Mouse (Mus musculus) midbrain, embryonic 12.5 days (tissue): ENCODE measurements around the gene Cfap206. TPM values are rescaled to one million over a fixed set of nuclear protein-coding genes. Genes with fewer than 3 reads are reported as not detected.
A peak's percentile ranks its signal among the peaks of the same experiment; 100 is the strongest.
"Not testable (repeated sequence)": the region's sequence is repeated elsewhere in the genome, so short reads cannot be mapped to it uniquely, and the experiment has no call there.

Experiments used
- ATAC-seq: fragments of 200-750 bp; cut with Nextera tagmentation; 2 replicates; pipeline ENCODE4 v1.8.0; 2017; ENCODE audit warnings: low read depth, moderate TSS enrichment, moderate library complexity; ENCODE audit not compliant: low FRiP score
- H3K27ac ChIP-seq: fragments of 300-500 bp; sonication (generic); replicated peaks from 2 replicates; pipeline ENCODE4 v1.5.1; 2016; ENCODE audit warnings: mild to moderate bottlenecking
- H3K27me3 ChIP-seq: fragments of 300-500 bp; sonication (generic); 2 replicates; pipeline ENCODE4 v1.6.1; 2016; ENCODE audit warnings: mild to moderate bottlenecking
- H3K36me3 ChIP-seq: fragments of 300-500 bp; sonication (generic); 2 replicates; pipeline ENCODE4 v1.6.1; 2016
- H3K4me1 ChIP-seq: fragments of 300-500 bp; sonication (generic); 2 replicates; pipeline ENCODE4 v1.6.1; 2016
- H3K4me2 ChIP-seq: fragments of 300-500 bp; sonication (generic); replicated peaks from 2 replicates; pipeline ENCODE4 v1.6.1; 2016; ENCODE audit warnings: mild to moderate bottlenecking, moderate library complexity
- H3K4me3 ChIP-seq: fragments of 300-500 bp; sonication (generic); 2 replicates; pipeline ENCODE4 v1.5.1; 2016; ENCODE audit warnings: mild to moderate bottlenecking
- H3K9ac ChIP-seq: fragments of 300-500 bp; sonication (generic); replicated peaks from 2 replicates; pipeline ENCODE4 v1.6.1; 2016; ENCODE audit warnings: mild to moderate bottlenecking, moderate library complexity
- H3K9me3 ChIP-seq: fragments of 300-500 bp; sonication (generic); 2 replicates; pipeline ENCODE4 v1.6.1; 2016; ENCODE audit warnings: mild to moderate bottlenecking
- WGBS: fragments of 180-500 bp; shearing (Covaris S2); methylation state at CpG from one replicate; pipeline ENCODE4 v1.1.7; 2016; 5-methylcytosine and 5-hydroxymethylcytosine counted together
- polyA plus RNA-seq: library from polyadenylated mRNA; unstranded; fragments of >200 nt; fragmentation: Nextera tagmentation; extraction: Ambion mirVana; gene quantifications from 2 replicates; pipeline ENCODE4 v1.2.1, GENCODE M21; 2016

The Cfap206 gene
- 1.1 and 1.2 TPM in 2 replicates for polyA plus RNA-seq

DNA sequence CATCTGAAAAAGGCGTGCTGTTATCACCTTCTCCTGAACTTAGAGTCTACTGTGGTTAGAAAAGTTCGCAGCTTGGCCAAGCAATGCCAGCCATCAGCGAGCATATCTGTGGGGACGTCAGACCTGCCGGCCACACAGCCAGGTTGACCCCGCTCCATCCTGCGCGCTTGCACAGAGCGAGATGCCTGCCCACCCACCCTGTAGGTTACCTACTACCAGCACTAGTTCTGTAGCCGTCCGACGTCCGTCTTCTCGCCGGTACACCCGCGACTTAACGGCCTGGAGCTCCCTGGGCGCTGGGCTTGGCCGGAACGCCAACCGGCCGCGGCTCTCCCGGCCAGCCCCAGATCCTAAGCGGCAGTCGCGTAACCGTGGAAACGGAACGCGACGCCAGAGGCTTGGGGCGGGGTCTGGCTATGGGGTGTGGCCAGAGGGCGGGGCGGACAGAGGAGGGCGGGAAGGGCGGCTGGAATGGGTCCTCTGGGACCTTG lies at the start of gene Cfap206:
Cfap206 (minus strand) TSS at position 356 of the 491 bp plus-strand sequence.
- H3K36me3 ChIP-seq: no peaks in the 10 kb centered on the region
- H3K9ac ChIP-seq: peak within 1 kb of the TSS; percentile 53
- 0 out of 2 replicates have a peak, but pooled peaks cover 4% of the 10 kb centered on the region for H3K4me1 ChIP-seq
- no peaks in the 10 kb centered on the region for H3K9me3 ChIP-seq
- peak within 1 kb of the TSS; percentile 90 for H3K4me2 ChIP-seq
- under 1% methylated on average over 38 of the region's 38 CpGs for WGBS
- ATAC-seq: peak; percentile 98
- peak within 1 kb of the TSS; percentile 55 for H3K4me3 ChIP-seq
- peaks cover 6% of the 10 kb centered on the region for H3K27me3 ChIP-seq
- no peak within 1 kb of the TSS for H3K27ac ChIP-seq

- Histone ChIP-seq H3K4me2 (peak within 1 kb of the TSS; percentile 70), H3K27ac (peak within 1 kb of the TSS; percentile 84), H3K4me3 (peak within 1 kb of the TSS; percentile 69), H3K27me3 (no peaks in the 10 kb centered on the region), H3K9ac (peak within 1 kb of the TSS; percentile 78), H3K4me1 (peaks cover 6% of the 10 kb centered on the region), H3K36me3 (no peaks in the 10 kb centered on the region), H3K9me3 (no peaks in the 10 kb centered on the region)
- peak; percentile 95 for ATAC-seq
- 5% methylated on average over 40 of the region's 40 CpGs for WGBS
Observed at GRCm38 (mm10) chr4:34777677-34778527, 47.9 kb upstream of the Cfap206 start, which contains the start of gene Smim8. Gene Smim8 (minus strand): TSS chr4:34778423.

GRCm38 (mm10) chr4:34771652-34772371 lies 41.8 kb upstream of the Cfap206 start:
- ATAC-seq: peak; percentile 74
- no peak overlapping the region for H3K9ac ChIP-seq
- H3K27ac ChIP-seq: peak overlapping the region; percentile 56
- no peaks in the 10 kb centered on the region for H3K9me3 ChIP-seq
- 0 out of 2 replicates have a peak, but pooled peaks cover 4% of the 10 kb centered on the region for H3K36me3 ChIP-seq
- no peaks in the 10 kb centered on the region for H3K27me3 ChIP-seq
- 8% methylated on average over 8 of the region's 8 CpGs for WGBS
- H3K4me3 ChIP-seq: no peak overlapping the region
- H3K4me2 ChIP-seq: no peak overlapping the region
- H3K4me1 ChIP-seq: peaks cover 6% of the 10 kb centered on the region

- Histone ChIP-seq H3K4me3 (no peak within 1 kb of the TSS), H3K9me3 (no peaks in the 10 kb centered on the region), H3K4me1 (no peaks in the 10 kb centered on the region), H3K4me2 (no peak within 1 kb of the TSS), H3K36me3 (no peaks in the 10 kb centered on the region), H3K27me3 (0 out of 2 replicates have a peak, but pooled peaks cover 4% of the 10 kb centered on the region), H3K9ac (no peak within 1 kb of the TSS), H3K27ac (no peak within 1 kb of the TSS)
- 85% methylated on average over 1 of the region's 1 CpGs for WGBS
- no peak for ATAC-seq
Observed at GRCm38 (mm10) chr4:34756163-34756562, 26.2 kb upstream of the Cfap206 start, which contains the start of gene Gm136. Gene Gm136 (minus strand): TSS chr4:34756263.

DNA sequence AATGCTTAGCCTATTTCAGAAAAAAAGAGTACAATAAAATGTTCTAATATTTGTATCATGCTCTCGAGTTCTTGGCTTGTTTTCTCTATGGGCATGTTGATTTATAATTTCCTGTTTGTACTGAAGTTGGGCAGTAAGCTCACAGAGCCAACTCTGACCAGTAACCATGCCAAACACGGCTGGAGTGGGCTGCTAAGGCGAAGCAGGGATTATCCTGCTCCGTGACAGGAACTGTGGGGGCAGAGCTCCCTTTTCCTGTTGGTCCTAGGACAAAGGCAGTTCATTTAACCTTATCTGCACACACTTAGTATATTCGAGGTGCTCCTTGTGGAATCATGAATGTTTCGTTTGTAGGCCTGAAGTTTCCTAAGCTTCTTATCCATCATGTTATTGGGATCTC lies 19.2 kb upstream of the Cfap206 start:
- Histone ChIP-seq H3K27me3 (no peaks in the 10 kb centered on the region), H3K9ac (no peak overlapping the region), H3K36me3 (no peaks in the 10 kb centered on the region), H3K4me1 (no peaks in the 10 kb centered on the region), H3K9me3 (no peaks in the 10 kb centered on the region), H3K27ac (no peak overlapping the region), H3K4me2 (no peak overlapping the region), H3K4me3 (no peak overlapping the region)
- WGBS: 54% methylated on average over 6 of the region's 6 CpGs
- ATAC-seq: no peak

GRCm38 (mm10) chr4:34734461-34734860 lies 4.5 kb upstream of the Cfap206 start:
- no peak overlapping the region for H3K4me2 ChIP-seq
- peaks cover 5% of the 10 kb centered on the region; the same call in 1 of the 2 replicates for H3K27me3 ChIP-seq
- H3K27ac ChIP-seq: no peak overlapping the region
- ATAC-seq: no peak
- H3K36me3 ChIP-seq: no peaks in the 10 kb centered on the region
- 0 out of 2 replicates have a peak, but pooled peaks cover 4% of the 10 kb centered on the region for H3K4me1 ChIP-seq
- no peak overlapping the region for H3K4me3 ChIP-seq
- no peak overlapping the region for H3K9ac ChIP-seq
- WGBS: 75% methylated on average over 3 of the region's 3 CpGs
- H3K9me3 ChIP-seq: no peaks in the 10 kb centered on the region

DNA sequence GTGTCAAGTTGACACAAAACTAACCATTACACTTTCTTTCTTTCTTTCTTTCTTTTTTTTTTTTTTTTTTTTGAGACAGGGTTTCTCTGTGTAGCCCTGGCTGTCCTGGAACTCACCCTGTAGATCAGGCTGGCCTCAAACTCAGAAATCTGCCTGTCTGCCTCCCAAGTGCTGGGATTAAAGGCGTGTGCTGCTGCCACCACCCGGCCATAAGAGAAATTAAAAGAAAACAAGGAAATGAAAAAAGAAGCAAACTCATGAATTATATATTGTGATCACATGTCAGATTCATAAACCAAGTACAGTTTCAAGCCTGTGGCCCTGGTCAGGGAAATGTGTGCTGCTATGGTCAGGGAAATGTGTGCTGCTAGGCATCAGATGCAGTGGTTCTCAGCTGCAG lies 3.4 kb upstream of the Cfap206 start:
- H3K27me3 ChIP-seq, H3K36me3 ChIP-seq, H3K4me3 ChIP-seq, H3K27ac ChIP-seq, H3K9ac ChIP-seq, ATAC-seq, H3K4me2 ChIP-seq, H3K4me1 ChIP-seq, H3K9me3 ChIP-seq: not testable (repeated sequence)
- 32% methylated on average over 2 of the region's 2 CpGs for whole genome bisulfite sequencing

DNA sequence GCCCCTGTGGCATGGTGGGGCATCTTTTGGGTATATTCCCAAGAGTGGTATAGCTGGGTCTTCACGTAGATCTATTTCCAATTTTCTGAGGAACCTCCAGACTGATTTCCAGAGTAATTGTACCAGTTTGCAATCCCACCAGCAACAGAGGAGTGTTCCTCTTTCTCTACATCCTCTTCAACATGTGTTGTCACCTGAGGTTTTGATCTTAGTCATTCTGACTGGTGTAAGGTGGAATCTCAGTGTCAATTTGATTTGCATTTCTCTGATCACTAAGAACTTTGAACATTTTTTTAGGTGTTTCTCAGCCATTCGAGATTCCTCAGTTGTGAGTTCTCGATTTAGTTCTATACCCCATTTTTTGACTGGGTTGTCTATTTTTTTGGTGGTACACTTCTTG lies 4.3 kb downstream of the Cfap206 start:
- H3K36me3 ChIP-seq, H3K9ac ChIP-seq, ATAC-seq, H3K9me3 ChIP-seq, H3K27me3 ChIP-seq, H3K27ac ChIP-seq, H3K4me1 ChIP-seq, H3K4me2 ChIP-seq, H3K4me3 ChIP-seq: not testable (repeated sequence)
- 88% methylated on average over 3 of the region's 3 CpGs for WGBS

DNA sequence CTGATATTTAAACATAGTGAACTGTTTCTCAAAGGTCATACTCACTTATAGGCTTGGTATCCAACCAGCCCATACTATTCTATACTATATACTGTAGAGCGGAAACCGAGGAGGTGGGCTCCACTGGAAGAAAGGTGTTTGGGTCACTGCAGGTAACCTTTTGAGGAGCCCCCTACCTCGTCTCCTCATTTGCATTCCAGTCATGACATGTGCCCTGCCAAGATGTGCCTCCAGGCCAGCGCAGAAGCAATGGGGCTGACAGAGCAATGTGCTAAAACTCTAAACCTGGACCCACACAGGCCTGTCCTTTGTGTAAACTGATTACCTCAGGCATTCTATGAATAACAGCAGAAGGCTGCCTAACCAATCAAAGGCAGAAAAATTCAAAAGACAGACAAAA lies 5.7 kb downstream of the Cfap206 start:
- Histone ChIP-seq H3K9me3 (peaks cover 8% of the 10 kb centered on the region; the same call in 1 of the 2 replicates), H3K27ac (no peak overlapping the region), H3K4me2 (no peak overlapping the region), H3K9ac (no peak overlapping the region), H3K27me3 (no peaks in the 10 kb centered on the region; the same call in 1 of the 2 replicates), H3K4me3 (no peak overlapping the region), H3K36me3 (no peaks in the 10 kb centered on the region), H3K4me1 (no peaks in the 10 kb centered on the region)
- 69% methylated on average over 4 of the region's 4 CpGs for WGBS
- ATAC-seq: no peak

DNA sequence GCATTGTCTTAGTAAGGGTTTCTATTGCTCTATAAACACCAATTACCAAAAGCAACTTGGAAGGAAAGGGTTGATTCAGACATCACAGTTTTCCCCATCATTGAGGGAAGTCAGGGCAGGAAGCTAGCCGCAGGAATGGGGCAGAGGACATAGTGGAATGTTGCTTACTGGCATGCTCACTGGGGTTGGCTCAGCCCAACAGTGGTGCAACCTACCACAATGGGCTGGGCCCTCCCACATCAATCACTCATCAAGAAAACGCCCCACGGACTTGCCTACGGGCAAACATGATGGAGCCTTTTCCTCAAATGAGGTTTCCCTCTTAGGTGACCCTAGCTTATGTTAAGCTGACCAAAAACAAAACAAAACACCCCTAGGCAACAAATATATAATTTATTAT lies 6.8 kb downstream of the Cfap206 start:
- Histone ChIP-seq H3K27ac (no peak overlapping the region), H3K4me3 (no peak overlapping the region), H3K36me3 (no peaks in the 10 kb centered on the region), H3K4me2 (no peak overlapping the region), H3K4me1 (no peaks in the 10 kb centered on the region), H3K9ac (no peak overlapping the region), H3K9me3 (peaks cover 8% of the 10 kb centered on the region; the same call in 1 of the 2 replicates), H3K27me3 (no peaks in the 10 kb centered on the region; the same call in 1 of the 2 replicates)
- 70% methylated on average over 4 of the region's 4 CpGs for WGBS
- no peak for ATAC-seq

GRCm38 (mm10) chr4:34720127-34720895 lies 9.7 kb downstream of the Cfap206 start:
- WGBS: 89% methylated on average over 7 of the region's 7 CpGs

More at GRCm38 (mm10) chr4:34720127-34720895, 9.7 kb downstream of the Cfap206 start:
- Histone ChIP-seq H3K9me3 (peaks cover 8% of the 10 kb centered on the region; the same call in 1 of the 2 replicates), H3K4me2 (no peak overlapping the region), H3K4me1 (no peaks in the 10 kb centered on the region), H3K36me3 (no peaks in the 10 kb centered on the region), H3K27ac (no peak overlapping the region), H3K4me3 (no peak overlapping the region), H3K27me3 (no peaks in the 10 kb centered on the region), H3K9ac (no peak overlapping the region)
- no peak for ATAC-seq
